Mouse (Mus musculus) G1E (cell line): ENCODE measurements around the gene Phf19.

Experiments
- CTCF ChIP-seq: IDR thresholded peaks from 2 replicates; pipeline ENCODE4 v1.5.1; 2012; ENCODE audit warnings: low read depth, low read length, inconsistent platforms, mixed read lengths
- POLR2AphosphoS5 ChIP-seq: IDR thresholded peaks from 2 replicates; pipeline ENCODE4 v1.6.1; 2012; ENCODE audit warnings: low read depth, low read length, inconsistent platforms; ENCODE audit not compliant: insufficient replicate concordance

GRCm38 (mm10) chr2:34903191-34903590 is 10.6 kb downstream of the Phf19 start:
- TF ChIP-seq CTCF: no peak
- no peak for TF ChIP-seq POLR2AphosphoS5
